Mouse (Mus musculus): ENCODE results near the gene AC161166.1. TPM values are rescaled to one million over a fixed set of nuclear protein-coding genes. Genes with fewer than 3 reads are reported as not detected.

Gene AC161166.1
- polyA plus RNA-seq, 1 experiment from 2014 or later: 0.46 TPM

DNA sequence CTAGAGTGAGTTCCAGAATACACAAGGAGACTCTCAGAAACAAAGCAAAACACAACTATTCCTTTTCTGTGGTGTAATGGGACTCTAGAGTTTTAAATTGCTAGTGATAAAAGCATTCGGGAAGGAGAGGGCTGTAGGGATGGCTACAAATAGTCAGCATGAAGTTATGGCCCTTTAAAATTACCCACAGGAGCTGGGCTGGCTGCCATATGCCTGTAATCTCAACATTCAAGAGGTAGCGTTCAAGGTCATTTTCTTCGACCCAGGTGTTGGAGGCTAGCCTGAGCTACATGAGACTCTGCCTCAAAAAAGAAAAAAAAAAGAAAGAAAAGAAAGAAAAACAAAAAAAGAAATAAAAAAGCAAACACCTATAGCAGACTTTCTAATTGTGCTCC is 6.2 kb downstream of the AC161166.1 start:
- Histone ChIP-seq H3K36me3 (ENCODE audit: control insufficient read depth, insufficient read depth, low read length) (no peaks in the 10 kb centered on the region), H3K4me2 (ENCODE audit: low read length) (peak overlapping the region; percentile 59), H3K4me3 (ENCODE audit: low read depth, low read length) (peak overlapping the region; percentile 76), H3K27ac (ENCODE audit: low read depth) (peak overlapping the region; percentile 100; the same call in 1 of the 2 replicates), H3K9me3 (ENCODE audit: control insufficient read depth, low read length) (no peaks in the 10 kb centered on the region), H3K27me3 (replicated peaks; ENCODE audit: control insufficient read depth, insufficient read depth, low read length) (peaks cover 7% of the 10 kb centered on the region), H3K9ac (ENCODE audit: low read length) (peak overlapping the region; percentile 97; the same call in 1 of the 2 replicates), H3K4me1 (replicated peaks; ENCODE audit: control insufficient read depth, insufficient read depth, low read length) (peaks cover 16% of the 10 kb centered on the region)
- no peak for ATAC-seq (replicated peaks; ENCODE audit: low FRiP score, low TSS enrichment, low read depth)
- no peak for DNase-seq (ENCODE audit: low spot score)
- 15% methylated on average over 3 of the region's 3 CpGs for WGBS

DNA sequence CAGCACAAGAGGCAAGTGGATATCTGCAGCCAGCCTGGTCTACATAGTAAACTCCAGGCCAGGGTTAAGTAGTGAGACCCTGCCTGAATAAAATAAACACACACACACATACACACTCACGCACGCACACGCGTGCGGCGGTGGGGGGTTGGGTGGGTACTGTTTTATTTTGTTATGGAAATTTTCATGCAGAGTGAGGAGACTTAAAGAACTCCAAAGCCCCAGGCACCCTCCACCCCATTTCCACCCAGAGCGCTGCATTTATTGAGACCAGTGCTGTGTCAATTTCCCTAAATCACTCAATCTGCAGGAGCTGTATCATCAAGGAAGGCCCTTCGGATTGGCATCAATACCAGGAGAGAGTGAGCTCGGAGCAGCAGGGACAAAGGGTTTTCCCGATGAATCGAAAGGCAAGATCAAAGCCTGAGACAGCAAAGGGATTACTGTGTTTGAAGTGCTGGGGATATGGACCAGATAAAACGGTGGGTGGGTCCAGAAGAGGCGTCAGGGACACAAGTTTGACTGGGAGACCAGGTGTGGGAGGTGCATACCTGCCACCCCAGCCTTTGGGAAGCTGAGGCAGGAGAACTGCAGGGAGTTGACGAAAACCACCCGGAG is 6.7 kb downstream of the AC161166.1 start:
- H3K4me3 ChIP-seq (ENCODE audit: low read depth, low read length): peak overlapping the region; percentile 76; the same call in 1 of the 2 replicates

DNA sequence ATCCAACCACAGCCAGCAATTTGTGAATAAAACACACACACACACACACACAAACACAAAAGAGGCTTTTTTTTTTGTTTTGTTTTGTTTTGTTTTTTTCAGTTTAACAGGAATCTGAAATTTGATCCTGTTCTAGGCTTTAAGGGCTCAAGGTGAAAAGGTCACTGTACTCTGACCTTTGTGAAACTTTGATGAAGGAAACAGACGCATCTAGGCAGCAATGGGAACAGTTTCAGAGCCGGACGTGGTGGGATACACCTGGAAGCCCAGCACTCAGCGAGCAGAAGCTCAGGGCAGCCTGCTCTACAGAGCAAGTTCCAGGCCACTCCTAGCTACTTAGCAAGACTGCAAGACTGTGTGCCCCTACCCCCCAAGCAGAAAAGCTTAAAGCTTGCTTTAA is 7.4 kb downstream of the AC161166.1 start:
- Histone ChIP-seq H3K4me2 (ENCODE audit: low read length) (no peak overlapping the region), H3K9me3 (ENCODE audit: control insufficient read depth, low read length) (peaks cover 3% of the 10 kb centered on the region; the same call in 1 of the 2 replicates), H3K27ac (ENCODE audit: low read depth) (no peak overlapping the region), H3K4me3 (ENCODE audit: low read depth, low read length) (no peak overlapping the region), H3K9ac (ENCODE audit: low read length) (no peak overlapping the region), H3K4me1 (replicated peaks; ENCODE audit: control insufficient read depth, insufficient read depth, low read length) (peaks cover 22% of the 10 kb centered on the region), H3K27me3 (replicated peaks; ENCODE audit: control insufficient read depth, insufficient read depth, low read length) (peaks cover 18% of the 10 kb centered on the region), H3K36me3 (ENCODE audit: control insufficient read depth, insufficient read depth, low read length) (no peaks in the 10 kb centered on the region)
- DNase-seq (ENCODE audit: low spot score) (no peak), ATAC-seq (replicated peaks; ENCODE audit: low FRiP score, low TSS enrichment, low read depth) (no peak)
- 22% methylated on average over 4 of the region's 4 CpGs for WGBS

More for the DNA sequence above, 6.7 kb downstream of the AC161166.1 start:
- Histone ChIP-seq H3K27me3 (replicated peaks; ENCODE audit: control insufficient read depth, insufficient read depth, low read length) (peaks cover 11% of the 10 kb centered on the region), H3K4me1 (replicated peaks; ENCODE audit: control insufficient read depth, insufficient read depth, low read length) (peaks cover 16% of the 10 kb centered on the region), H3K9ac (ENCODE audit: low read length) (no peak overlapping the region), H3K36me3 (ENCODE audit: control insufficient read depth, insufficient read depth, low read length) (no peaks in the 10 kb centered on the region), H3K27ac (ENCODE audit: low read depth) (no peak overlapping the region), H3K4me2 (ENCODE audit: low read length) (peak overlapping the region; percentile 59), H3K9me3 (ENCODE audit: control insufficient read depth, low read length) (peaks cover 3% of the 10 kb centered on the region; the same call in 1 of the 2 replicates)
- DNase-seq (ENCODE audit: low spot score): no peak
- no peak for ATAC-seq (replicated peaks; ENCODE audit: low FRiP score, low TSS enrichment, low read depth)
- 24% methylated on average over 15 of the region's 15 CpGs for WGBS

- Histone ChIP-seq H3K4me2 (ENCODE audit: low read length) (peak overlapping the region; percentile 6; the same call in 1 of the 2 replicates), H3K27me3 (replicated peaks; ENCODE audit: control insufficient read depth, insufficient read depth, low read length) (peaks cover 26% of the 10 kb centered on the region)
- WGBS: 17% methylated on average over 9 of the region's 10 CpGs
Measured at GRCm38 (mm10) chr7:24504004-24504403, 8.3 kb downstream of the AC161166.1 start.

DNA sequence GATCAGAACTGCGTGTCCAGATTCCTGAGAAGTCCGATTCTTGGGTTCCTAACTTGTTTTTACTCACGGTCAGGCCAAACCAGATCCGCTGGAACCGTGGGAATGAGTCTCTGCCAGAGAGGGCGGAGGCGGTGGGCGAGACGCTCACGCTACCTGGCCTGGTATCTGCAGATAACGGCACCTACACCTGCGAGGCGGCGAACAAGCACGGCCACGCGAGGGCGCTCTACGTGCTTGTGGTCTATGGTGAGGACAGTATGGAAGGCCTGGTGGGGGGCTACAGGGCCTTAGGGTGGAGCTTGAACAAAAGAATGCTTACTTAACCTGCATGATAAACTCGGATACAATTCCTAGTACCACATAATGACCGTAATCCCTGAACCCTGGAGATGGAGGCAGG is 10.8 kb downstream of the AC161166.1 start:
- no peak overlapping the region for H3K4me3 ChIP-seq (ENCODE audit: low read depth, low read length)
- H3K27me3 ChIP-seq (replicated peaks; ENCODE audit: control insufficient read depth, insufficient read depth, low read length): peaks cover 36% of the 10 kb centered on the region
- 48% methylated on average over 21 of the region's 21 CpGs for WGBS

More at GRCm38 (mm10) chr7:24504004-24504403, 8.3 kb downstream of the AC161166.1 start:
- Histone ChIP-seq H3K9me3 (ENCODE audit: control insufficient read depth, low read length) (peaks cover 3% of the 10 kb centered on the region; the same call in 1 of the 2 replicates), H3K27ac (ENCODE audit: low read depth) (no peak overlapping the region), H3K36me3 (ENCODE audit: control insufficient read depth, insufficient read depth, low read length) (no peaks in the 10 kb centered on the region), H3K9ac (ENCODE audit: low read length) (no peak overlapping the region), H3K4me1 (replicated peaks; ENCODE audit: control insufficient read depth, insufficient read depth, low read length) (peaks cover 24% of the 10 kb centered on the region), H3K4me3 (ENCODE audit: low read depth, low read length) (no peak overlapping the region)
- no peak for ATAC-seq (replicated peaks; ENCODE audit: low FRiP score, low TSS enrichment, low read depth)
- no peak for DNase-seq (ENCODE audit: low spot score)

DNA sequence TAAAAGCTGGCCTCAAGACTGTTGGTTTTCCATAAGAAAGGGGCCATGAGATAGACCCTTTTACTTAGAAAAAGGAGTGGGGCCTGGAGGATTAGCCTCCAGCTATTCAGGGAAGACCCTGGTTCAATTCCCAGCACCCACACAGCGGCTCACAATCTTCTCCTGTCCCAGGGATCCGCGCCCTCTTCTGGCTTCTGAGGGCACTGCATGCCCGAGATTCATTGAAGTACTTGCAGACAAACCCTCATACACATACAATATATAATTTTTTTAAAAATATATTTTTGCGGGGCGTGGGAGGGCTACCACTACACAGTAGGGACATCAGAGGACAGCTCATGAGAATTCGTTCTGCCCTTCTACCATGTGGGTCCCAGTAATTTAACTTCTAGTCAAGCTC is 11.3 kb downstream of the AC161166.1 start:
- Histone ChIP-seq H3K4me2 (ENCODE audit: low read length) (no peak overlapping the region), H3K27ac (ENCODE audit: low read depth) (no peak overlapping the region), H3K9ac (ENCODE audit: low read length) (no peak overlapping the region), H3K27me3 (replicated peaks; ENCODE audit: control insufficient read depth, insufficient read depth, low read length) (peaks cover 36% of the 10 kb centered on the region), H3K36me3 (ENCODE audit: control insufficient read depth, insufficient read depth, low read length) (no peaks in the 10 kb centered on the region), H3K4me3 (ENCODE audit: low read depth, low read length) (no peak overlapping the region), H3K9me3 (ENCODE audit: control insufficient read depth, low read length) (peaks cover 3% of the 10 kb centered on the region; the same call in 1 of the 2 replicates), H3K4me1 (replicated peaks; ENCODE audit: control insufficient read depth, insufficient read depth, low read length) (peaks cover 21% of the 10 kb centered on the region)
- DNase-seq (ENCODE audit: low spot score) (peak; percentile 75), ATAC-seq (replicated peaks; ENCODE audit: low FRiP score, low TSS enrichment, low read depth) (no peak)
- WGBS: 36% methylated on average over 7 of the region's 7 CpGs

More for the DNA sequence above, 10.8 kb downstream of the AC161166.1 start:
- no peaks in the 10 kb centered on the region for H3K36me3 ChIP-seq (ENCODE audit: control insufficient read depth, insufficient read depth, low read length)
- peaks cover 3% of the 10 kb centered on the region; the same call in 1 of the 2 replicates for H3K9me3 ChIP-seq (ENCODE audit: control insufficient read depth, low read length)
- no peak overlapping the region for H3K9ac ChIP-seq (ENCODE audit: low read length)
- ATAC-seq (replicated peaks; ENCODE audit: low FRiP score, low TSS enrichment, low read depth) (no peak), DNase-seq (ENCODE audit: low spot score) (no peak)
- no peak overlapping the region for H3K4me2 ChIP-seq (ENCODE audit: low read length)
- peaks cover 24% of the 10 kb centered on the region for H3K4me1 ChIP-seq (replicated peaks; ENCODE audit: control insufficient read depth, insufficient read depth, low read length)
- H3K27ac ChIP-seq (ENCODE audit: low read depth): no peak overlapping the region

DNA sequence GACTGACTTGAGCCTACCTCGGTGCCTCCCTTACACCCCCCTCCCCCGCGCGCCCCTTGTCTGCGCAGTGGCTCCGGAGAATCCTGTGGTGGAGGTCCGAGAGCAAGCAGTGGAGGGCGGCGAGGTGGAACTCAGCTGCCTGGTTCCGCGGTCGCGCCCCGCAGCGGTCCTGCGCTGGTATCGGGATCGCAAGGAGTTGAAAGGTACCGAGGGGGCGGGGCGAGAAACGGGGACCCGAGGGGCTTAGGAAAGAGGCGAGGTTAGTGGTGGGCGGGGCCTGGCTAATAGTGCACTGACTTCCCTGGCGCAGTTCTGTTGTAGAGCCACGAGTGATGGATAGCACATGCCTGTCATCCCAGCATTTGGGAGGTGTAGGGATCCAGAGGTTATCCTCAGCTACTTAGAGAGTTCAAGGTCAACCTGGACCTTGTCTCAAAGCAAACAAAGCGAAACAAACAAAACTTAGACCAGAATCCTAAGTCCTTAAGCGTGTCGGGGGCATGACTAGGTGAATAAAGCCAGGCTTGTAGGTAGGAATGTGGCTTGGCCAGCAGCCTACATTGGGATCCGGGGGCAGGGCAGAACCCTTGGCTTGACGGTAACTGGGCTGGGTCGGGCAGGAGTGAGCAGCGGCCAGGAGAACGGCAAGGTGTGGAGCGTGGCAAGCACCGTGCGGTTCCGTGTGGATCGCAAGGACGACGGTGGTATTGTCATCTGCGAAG is 12.2 kb downstream of the AC161166.1 start:
- Histone ChIP-seq H3K9me3 (ENCODE audit: control insufficient read depth, low read length) (peaks cover 3% of the 10 kb centered on the region; the same call in 1 of the 2 replicates), H3K4me1 (replicated peaks; ENCODE audit: control insufficient read depth, insufficient read depth, low read length) (peaks cover 16% of the 10 kb centered on the region), H3K4me3 (ENCODE audit: low read depth, low read length) (peak overlapping the region; percentile 27), H3K9ac (ENCODE audit: low read length) (peak overlapping the region; percentile 23; the same call in 1 of the 2 replicates), H3K27me3 (replicated peaks; ENCODE audit: control insufficient read depth, insufficient read depth, low read length) (peaks cover 36% of the 10 kb centered on the region), H3K27ac (ENCODE audit: low read depth) (no peak overlapping the region), H3K4me2 (ENCODE audit: low read length) (peak overlapping the region; percentile 64), H3K36me3 (ENCODE audit: control insufficient read depth, insufficient read depth, low read length) (no peaks in the 10 kb centered on the region)
- DNase-seq (ENCODE audit: low spot score) (peak; percentile 61), ATAC-seq (replicated peaks; ENCODE audit: low FRiP score, low TSS enrichment, low read depth) (peak; percentile 37; the same call in 1 of the 2 replicates)
- 8% methylated on average over 43 of the region's 43 CpGs for WGBS

- Histone ChIP-seq H3K4me2 (ENCODE audit: low read length) (no peak overlapping the region), H3K27ac (ENCODE audit: low read depth) (no peak overlapping the region), H3K4me1 (replicated peaks; ENCODE audit: control insufficient read depth, insufficient read depth, low read length) (no peaks in the 10 kb centered on the region), H3K4me3 (ENCODE audit: low read depth, low read length) (no peak overlapping the region), H3K9me3 (ENCODE audit: control insufficient read depth, low read length) (no peaks in the 10 kb centered on the region), H3K36me3 (ENCODE audit: control insufficient read depth, insufficient read depth, low read length) (no peaks in the 10 kb centered on the region), H3K27me3 (replicated peaks; ENCODE audit: control insufficient read depth, insufficient read depth, low read length) (peaks cover 3% of the 10 kb centered on the region; the same call in 1 of the 2 replicates), H3K9ac (ENCODE audit: low read length) (no peak overlapping the region)
- ATAC-seq (replicated peaks; ENCODE audit: low FRiP score, low TSS enrichment, low read depth) (no peak), DNase-seq (ENCODE audit: low spot score) (no peak)
- 83% methylated on average over 8 of the region's 8 CpGs for WGBS
Measured at GRCm38 (mm10) chr7:24488303-24488702, 24.0 kb downstream of the AC161166.1 start.

All from intestine, embryonic 14.5 days (tissue).